Mouse (Mus musculus) adrenal gland, postnatal 10 days (tissue): Measurements from ENCODE around the gene Cbr4. TPM values are rescaled to one million over a fixed set of nuclear protein-coding genes. Genes with fewer than 3 reads are reported as not detected.
A peak's percentile ranks its signal among the peaks of the same experiment; 100 is the strongest.

Source experiments
- DNase-seq: peaks from one replicate; pipeline ENCODE4 v3.0.0; 2021; ENCODE audit warnings: mixed read lengths
- total RNA-seq, 2 experiments: library from RNA; stranded (reverse); gene quantifications; 2 replicates each; pipeline ENCODE4 v1.2.3; 2021

Cbr4 gene
- total RNA-seq, 2 experiments from 2014 or later: 88.9 to 98.2 TPM

DNA sequence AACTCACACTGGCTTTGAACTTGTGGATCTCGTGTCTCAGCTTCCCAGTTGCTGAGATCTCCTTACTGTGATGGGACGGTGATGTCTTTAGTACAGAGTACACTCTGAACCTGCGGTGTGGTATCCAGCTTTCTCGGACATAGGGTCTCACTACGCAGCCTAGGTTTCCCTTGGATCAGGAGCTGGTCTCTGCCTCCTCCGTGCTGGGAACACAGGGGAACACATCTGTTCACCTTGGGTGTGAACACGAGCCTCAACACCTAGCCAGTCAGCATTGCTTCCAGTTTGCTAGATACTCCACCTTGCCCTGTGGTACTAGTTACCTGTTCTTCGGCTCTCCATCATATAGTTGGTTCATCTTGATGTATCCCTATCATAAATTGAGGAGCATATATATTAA lies 1.1 kb downstream of the Cbr4 start:
- no peak for DNase-seq

DNA sequence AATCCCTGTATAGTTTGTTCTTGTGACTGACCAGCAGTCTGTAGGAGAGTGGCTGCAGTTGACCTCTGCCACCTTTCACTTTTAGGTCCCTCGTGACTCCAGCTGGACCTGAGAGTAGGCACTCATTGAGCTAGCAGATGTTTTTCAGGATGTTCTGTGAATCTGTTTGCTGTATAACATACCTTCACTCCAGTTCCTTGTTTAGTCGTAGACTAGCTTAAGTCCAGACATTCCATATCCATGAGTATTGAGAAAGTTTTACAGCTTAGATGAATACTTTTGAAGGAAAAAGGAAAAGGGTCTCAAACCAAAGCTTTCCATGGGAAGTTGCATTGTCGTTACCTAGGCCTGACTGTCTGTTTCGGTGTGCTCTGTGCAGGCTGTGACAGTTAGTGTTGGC lies 9.6 kb downstream of the Cbr4 start:
- DNase-seq: no peak

DNA sequence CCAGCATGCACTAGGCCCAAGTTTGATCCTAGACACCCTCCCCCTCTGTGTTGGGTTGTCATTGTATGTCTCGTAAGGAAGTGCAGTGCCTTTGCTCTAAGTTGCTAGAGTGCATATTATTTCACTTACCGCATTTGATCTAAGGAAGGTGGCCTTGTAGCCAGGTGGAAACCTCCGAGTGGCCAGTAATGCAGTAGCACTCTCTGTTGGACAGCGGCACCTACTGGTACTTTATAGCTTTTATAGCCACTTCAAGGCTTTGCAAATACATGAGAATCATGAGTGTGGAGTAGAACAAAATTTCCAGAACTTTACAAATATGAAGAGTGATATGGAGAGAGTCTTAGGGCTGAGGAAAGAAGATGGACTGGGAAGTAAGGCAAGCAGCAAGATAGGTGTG lies 11.5 kb downstream of the Cbr4 start:
- DNase-seq: no peak

DNA sequence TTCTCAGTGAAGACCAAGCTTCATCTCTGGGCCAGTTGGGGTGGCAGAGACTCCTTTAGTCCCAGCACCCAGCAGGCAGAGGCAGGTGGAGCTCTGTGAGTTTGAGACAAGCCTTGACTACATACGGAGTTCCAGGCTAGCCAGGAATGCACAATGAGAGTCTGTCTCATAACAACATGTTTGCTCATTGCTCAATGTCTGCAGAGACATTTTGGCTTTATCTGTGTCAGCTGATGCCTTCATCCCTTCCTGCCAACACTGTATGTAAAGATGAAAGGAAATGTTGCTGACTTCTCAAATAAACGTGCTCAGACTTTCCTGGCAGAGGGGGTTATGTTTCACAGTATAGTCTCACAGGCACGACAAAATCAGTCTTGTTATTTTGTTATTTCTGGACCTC lies 13.4 kb downstream of the Cbr4 start:
- no peak for DNase-seq

DNA sequence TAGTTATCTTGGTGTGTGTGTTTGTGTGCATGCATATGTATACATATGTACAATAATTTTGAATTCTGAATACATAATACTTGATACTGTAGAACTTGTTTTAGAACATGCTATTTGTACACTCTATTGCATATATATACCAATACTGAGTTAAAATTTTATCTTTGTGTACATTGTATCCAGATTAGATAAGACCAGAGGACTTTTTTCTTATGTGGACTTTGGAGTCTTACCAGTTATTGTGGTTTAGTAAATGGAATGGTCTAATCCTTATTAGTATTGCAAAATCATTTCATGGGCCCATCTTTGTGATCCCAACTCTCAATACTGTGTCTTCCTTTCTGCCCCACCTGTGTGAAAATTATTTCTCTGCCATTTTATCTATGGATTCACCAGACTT lies 14.7 kb downstream of the Cbr4 start:
- no peak for DNase-seq

DNA sequence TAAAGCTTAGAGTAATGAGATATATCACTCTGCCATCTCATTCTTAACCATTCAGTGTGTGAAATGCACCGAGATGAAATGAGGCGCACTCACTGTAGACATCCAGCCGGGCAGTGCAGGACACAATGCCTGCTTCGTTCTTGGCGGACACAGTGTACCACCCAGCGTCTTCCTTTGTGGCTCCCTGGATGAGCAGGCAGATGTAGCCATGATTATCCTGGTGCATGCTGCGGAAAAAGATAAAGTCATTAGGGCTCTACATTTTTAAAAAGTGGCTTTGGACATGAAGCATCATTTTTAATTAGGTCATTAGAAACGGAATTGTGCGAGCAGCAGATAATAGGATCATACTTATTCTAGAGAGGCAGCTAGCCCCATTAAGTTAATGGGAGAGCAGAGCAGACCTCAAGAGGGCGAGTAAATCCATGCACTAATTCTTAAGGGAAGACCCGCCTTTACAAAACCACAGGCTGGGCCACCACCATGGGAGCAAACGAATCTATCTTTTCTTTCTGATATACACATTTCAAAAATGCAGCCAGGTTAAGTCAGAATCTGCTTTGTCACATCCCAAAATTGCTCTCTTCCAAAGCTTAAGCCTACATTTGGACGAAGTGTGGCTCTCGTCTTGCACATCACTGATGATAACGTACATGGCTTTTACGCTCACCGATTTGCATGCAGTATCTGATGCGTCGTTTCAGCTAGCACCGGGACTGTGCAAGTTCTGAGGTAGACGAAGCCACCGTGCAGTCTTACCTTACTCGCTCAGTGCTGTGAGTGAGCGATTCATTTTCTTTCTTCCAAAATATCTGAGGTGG lies 27.8 kb downstream of the Cbr4 start:
- DNase-seq: no peak

DNA sequence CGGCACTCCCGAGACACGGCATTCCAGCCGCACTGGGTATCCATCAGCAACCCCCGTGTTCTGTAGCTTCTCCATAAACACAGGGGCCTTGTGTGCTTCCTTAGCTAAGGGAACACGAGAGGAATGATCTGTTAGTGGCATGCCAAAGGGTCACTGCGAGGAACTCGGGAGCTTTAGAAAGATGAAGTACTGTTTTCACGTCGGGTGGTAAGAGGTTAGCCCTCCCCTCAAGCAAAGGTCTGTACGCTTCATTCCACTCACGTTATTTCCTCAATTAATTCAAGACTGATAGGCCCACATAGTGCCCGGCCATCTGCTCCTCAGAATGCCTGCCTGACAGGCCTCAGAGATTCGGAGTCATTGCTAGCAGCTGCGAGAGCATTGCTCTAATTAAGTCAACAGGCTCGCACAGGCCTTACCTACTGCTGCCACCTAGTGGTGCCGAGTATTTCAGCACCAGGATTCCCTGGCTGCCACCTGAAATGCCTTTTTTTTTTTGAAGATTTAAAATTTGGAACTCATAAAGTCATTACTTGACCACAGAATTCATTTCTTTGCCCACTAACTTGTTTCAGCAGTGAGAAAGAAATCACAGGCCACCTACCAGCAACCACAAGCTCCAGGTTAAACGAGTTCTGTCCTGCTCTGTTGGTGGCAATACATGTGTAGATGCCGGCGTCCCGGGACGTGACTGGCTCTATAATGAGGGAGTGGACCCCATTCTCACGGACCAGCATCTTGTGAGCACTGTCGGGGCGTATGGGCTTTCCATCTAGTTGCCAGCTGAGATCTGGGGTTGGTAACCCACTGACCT lies 28.6 kb downstream of the Cbr4 start:
- peak; percentile 88 for DNase-seq

DNA sequence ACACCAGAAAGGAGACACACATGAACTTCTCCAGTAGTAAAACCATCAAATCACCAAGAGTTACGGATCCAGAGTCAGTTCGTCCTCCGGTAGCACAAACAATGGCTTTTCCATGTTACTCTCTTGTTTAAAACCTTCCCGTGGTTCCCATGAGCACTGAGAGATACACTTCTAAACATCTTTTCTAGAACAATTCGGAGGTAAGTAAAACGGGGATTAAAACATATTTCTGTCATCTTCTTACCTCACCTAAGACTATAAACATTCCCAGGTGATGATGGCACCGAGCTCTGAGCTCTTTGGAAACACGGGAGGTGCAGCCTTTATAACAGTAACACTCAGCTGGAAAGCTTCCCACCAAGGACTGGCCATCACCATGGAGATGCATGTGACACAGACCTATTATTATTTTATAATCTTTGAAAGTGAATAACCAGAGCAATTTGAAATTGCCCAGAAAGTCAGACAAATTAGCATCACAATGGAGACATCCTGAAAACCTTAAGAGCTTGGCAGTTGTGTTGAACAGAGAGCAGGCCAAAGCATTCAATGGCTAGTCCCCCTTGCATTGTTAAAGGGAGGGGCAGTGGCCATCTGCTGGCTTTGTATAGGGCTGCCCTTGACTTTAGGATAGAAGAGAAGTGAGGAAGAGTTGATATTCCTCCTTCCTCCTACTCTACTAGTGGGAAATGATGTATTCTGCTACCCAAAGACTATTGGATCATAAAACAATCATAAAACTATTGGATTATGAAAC lies 29.4 kb downstream of the Cbr4 start:
- DNase-seq: no peak

DNA sequence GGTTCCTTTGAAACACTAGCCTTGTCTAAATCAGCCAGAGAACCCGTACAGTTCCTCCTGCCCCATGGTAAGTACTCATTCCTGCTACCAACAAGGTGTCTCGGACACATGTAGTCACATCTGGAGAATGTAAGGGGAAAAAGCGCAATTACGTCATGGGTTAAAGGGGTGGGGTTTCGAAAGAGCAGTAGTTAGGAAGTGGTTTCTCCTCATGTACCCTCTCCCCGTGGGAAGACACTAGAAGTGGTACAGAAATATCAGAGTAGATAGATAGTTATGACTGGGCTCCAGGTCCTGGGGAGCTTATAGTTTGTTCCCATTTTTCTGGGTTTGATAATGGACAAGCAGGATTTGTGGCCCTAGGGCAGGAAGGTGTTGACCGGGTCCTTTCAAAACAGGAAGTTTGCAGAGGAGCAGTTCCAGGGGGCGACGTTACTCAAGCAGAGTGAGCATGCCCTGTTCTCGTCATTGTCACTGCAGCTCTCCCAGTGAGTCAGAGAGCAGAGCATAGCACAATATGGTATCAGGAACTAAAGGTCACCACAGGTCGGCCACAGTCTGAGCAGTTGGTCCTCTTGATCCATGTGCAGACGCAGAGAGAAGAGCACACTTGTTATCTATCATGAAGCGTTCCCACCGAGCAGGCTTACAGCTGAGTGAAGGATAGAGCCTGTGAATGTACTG lies 30.1 kb downstream of the Cbr4 start:
- DNase-seq: no peak

DNA sequence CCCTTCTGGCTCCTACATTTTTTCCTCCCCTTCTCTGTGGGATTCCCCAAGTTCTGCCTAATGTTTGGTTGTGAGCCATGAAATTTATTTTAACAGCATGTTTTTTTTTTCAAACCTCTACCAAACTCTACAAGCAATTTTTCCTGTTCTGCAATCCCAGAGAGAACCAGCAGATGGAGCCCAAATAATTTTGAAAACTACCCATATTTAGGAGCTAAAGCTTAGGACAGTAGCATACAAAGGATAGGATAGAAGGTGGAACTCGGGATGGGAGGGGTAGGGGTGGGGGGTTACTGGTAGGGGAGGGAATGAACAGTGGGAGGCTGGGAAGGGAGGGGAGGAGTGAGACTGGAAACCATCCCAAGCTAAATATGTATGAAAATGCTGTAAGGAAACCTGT lies 34.6 kb downstream of the Cbr4 start:
- peak; percentile 60 for DNase-seq

DNA sequence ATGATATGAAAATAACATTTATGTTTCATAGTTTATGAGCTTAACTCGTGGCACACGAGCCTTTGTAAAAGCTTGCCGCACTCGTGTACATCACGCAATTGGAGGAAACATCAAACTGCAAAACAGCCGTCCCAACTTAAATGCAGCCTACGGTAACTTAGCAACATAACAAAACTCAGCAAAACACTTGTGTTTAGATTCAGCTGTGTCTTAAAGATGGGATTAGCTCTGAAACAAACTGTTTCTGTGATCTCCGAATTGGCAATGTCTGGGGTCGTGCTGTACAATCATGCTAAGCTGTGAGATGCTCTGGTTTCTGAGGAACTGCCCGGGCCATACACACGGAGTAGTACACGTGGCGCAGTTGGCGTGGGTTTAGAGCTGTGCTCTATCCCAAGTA lies 39.5 kb downstream of the Cbr4 start:
- no peak for DNase-seq

DNA sequence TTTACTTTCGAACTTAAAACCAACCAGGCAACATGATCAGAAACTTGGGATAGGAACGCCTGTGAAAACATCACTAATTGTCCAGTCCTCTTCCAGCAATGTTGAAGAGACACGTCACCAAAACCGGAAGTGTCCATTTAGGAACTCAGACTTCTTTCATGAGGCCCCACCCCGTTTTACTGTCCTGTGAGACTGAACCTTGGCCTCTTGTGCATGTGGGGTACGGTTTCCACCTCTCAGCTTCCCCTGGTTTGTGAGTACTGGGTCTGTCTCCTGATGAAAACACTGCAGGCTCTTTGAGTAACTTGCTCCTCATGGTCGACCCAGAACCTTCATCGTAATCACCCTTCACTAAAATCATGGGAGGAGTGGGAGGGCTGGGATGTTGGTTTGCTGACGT lies 40.7 kb downstream of the Cbr4 start:
- no peak for DNase-seq

DNA sequence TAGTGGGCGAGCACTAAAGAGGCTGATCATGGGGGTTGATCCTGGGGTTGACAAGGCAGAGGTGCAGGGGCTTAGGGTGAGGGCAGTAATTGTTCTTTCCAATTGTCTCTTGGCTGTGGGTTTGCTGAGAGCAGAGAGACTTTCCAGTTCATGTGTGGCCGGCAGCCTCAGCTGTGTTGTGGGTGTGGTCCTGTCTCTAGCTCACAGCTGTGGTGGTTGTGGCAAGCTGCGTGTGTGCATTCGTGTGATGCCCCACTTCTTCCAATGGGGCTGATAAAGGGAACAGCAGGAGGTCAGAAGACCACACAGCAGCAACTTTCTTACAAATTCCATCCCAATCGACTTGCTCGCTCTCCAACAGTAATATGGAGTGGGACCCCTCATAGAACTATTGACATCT lies 41.1 kb downstream of the Cbr4 start:
- DNase-seq: no peak

DNA sequence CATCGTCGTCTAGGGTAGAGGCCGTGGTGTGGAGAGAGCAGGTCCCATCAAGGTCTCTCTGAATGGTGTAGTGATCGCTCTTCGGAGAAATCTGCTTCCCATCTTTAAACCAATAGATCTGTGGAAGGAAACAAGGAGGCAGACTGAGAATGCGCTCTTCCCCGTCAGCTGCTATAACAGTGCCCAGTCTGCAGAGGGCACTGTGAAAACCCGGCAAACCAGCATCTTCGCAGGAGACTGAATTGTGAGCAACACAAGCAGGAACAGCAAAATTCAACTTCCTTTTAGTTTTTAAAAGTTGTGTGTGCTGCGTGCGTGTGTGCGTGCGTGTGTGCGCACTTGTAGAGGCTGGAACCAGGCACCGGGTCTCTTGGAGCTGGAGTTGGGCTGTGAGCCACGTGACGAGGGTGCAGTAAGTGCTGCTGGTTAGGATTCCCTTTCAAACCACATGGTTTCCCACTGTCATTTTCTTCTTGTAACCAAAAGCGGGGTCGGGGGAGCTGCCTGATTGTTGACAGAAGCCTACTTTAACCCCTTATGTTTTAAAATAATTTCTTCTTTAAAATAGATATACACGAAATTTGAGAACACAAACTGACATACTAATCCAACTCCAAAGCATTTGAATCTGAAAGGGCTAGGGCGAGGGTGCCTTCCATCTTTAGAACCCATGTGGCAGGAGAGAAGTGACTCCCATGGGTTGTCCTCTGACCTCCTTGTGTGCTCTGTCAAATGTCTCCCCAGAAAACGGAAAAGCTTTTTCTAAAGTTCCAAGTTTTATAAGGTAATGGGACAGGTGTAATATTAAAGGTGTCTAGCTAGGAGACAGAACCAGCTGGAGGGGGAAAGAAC lies 44.6 kb downstream of the Cbr4 start:
- no peak for DNase-seq

DNA sequence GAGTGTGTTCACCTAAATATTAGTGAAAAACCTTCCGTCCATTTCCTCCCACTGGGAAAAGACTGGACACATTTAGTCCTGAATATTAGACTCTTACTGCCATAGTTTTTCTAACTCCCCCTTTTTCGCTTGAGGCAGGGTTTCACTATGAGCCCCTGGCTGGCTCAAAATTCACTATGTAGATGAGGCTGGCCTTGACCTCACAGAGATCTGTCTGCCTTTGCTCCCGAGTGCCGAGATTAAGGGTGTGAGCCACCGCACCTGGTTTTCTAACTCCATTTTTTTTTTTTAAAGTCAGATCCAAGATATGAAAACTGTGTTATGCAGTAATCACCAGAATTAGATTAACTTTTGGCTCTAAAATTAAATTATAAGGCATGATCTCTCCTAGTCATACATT lies 45.3 kb downstream of the Cbr4 start:
- DNase-seq: no peak

DNA sequence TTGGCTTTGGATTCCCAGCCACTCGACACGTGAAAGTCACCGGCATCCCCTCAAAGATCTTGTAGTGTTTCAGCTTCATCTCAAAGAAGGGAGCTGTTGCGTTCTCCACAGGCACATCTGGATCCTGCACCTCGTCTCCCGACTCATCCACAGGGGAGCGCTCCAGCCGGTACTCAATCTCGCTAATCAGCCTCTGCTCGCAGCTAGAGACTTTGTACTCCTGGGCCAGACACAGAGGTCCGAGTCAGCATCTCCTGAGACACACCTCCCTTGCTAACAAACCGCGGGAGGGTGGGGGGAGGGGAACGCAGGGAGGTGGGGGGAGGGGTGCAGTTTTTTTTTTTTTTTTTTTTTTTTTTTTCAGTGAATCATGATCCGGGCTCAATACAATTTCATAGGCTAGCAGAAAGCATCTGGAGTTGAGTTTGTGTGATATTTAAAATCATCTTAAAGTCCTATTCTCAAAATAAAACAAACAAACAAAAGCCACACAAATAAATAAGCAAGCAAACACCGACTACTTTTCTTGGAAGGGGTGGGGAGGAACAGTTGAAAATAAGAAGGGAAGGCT lies 45.9 kb downstream of the Cbr4 start:
- DNase-seq: no peak

DNA sequence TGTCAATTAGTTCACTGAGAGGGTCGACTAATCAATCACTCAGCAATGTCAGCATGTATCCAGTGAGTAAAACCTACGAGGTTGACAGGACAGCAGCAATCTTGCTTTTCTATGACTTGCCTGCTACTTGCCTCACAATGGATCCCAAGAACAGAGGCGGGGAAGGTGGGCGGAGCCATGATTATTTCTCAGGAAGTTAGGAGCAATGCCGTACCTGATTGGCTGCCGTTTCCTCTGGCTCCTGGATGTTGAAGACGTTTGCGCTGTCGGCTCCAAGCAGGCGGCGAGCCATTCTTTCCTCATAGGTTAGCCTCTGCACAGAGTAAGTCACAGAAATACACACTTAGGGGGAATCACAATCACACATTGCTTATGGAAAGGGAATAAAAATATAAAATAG lies 47.9 kb downstream of the Cbr4 start:
- no peak for DNase-seq

DNA sequence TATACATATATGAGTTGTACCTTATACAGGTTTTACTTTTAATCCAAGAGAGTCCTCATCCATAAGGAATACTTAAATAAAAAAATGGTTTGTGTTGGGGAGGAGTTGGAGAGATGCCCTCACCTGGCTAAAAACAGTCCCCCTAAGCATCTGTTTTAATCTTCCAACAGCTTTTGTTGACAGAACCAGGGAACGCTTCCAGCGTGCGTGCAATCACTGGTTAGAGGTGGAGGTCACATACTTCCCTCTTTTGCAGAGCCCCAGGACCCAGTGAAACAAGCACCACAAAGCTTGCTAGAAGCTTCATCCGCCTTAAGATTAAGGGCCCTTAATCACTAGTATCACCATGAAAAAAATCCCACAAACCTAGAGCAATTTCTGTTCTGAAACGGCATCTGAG lies 49.9 kb downstream of the Cbr4 start:
- DNase-seq: no peak

DNA sequence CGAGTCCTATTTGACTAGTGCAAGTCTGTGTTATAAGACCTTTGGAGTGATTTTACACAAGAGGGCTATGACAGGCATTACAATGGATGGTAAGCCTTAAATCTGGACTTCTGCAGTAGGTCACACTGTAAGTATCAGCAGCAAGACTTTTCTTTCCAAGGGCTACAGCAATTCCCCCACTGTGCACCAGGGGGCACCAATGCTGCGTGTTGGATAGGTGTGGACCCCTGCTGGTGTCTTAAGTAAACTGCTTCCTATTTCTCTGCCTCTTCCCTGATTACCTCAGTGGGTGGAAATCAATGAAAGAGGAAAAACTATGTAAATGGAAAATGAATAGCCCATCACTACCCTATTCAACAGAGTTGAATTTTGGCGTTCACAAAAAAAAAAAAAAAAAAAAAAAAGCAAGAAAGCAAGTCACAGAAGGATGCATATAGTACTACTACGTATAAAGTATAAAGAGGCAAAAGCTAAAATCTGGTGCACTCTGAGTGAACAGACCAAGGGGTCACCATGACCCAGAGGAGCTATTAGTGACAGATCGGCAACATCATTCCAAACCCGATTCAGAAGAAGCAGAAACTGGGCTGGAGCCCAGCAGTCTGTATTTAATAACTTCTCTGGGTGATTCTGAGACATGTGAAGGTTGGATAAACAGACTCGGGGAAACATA lies 52.4 kb downstream of the Cbr4 start:
- peak; percentile 93 for DNase-seq

DNA sequence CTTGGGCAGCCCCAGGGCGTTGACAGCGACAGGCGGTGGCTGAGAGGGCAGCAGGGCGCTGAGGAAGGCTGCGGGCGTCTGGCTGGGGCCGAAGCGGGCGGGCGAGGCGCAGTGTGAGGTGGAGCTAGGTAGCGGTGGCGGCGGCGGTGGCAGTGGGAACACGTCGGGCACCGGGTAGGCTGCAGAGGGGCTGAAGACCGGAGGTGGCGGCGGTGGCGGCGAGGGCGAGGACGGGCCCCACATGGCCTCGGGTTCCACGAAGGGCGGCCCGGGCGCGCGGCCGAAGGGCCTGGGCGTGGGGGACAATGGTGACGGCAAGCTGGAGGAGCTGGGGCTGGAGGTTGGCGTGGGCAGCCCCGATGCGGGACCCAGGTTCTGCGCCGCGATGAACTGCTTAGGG lies 62.1 kb downstream of the Cbr4 start:
- no peak for DNase-seq
